Mouse (Mus musculus) layer of hippocampus, adult 9-10 months (tissue): ENCODE results near the gene Pgap2.
"Not testable (repeated sequence)": the region's sequence is repeated elsewhere in the genome, so short reads cannot be mapped to it uniquely, and the experiment has no call there.

Experiments used
- DNase-seq: peaks from one replicate; pipeline ENCODE4 v3.0.0; 2022; ENCODE audit warnings: low spot score

Pgap2 gene

DNA sequence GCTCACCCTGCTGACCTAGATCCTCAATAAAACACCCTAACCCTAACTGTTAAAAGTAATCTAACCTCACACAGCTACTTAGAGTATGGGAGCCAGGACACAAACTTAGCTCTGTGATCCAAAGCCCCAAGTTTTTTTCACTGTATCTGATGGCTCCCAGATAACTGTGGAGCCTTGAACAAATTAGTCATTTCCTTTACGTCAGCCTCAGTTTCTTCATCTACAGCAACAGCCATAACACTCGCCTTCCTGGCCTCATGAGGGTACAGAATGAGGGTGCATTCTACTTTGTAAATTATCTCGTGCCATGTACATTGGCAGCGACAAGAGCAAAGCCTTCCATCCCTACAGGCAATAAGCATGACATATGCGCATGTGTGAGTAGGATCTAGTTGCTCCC, 32.4 kb downstream of the Pgap2 start:
- DNase-seq, result no peak

DNA sequence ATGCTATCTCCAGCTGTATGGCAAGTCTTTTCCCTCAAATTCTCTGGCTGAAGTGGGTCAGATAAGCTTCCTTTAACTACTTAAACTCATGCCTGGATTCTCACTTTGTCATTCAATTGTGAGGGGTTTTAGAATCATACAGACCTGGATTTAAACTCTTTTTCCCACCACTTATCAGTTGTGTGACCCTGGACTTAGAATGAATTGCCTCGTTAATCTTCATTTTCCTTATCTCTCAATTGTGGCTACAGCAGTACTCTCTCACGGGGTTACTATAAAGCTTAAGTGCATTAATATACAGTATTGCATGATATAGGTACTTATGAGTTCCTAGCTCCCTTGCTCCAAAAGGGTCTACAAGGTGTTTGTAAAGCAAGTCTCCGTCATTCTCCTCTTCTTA, 32.9 kb downstream of the Pgap2 start:
- no peak for DNase-seq

DNA sequence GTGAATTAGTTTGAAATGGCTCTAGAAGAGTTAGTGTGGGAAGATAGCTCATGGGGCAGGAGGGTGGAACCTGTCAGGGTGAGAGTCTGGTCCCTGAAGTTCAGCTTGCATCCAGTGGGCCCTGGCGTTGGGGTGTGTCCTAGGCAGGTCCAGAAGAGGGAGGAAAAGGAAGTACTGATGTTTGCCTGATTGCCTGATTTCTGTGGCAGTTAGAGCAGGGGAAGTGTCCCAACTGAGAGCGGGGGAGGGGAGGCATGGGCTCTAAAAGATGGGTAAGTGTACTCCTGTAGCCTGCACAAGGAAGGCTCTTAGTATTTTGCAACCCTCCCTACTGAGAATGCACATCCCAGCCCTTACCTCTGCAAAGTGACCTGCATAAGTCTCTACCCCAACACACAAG, 33.9 kb downstream of the Pgap2 start:
- no peak for DNase-seq

DNA sequence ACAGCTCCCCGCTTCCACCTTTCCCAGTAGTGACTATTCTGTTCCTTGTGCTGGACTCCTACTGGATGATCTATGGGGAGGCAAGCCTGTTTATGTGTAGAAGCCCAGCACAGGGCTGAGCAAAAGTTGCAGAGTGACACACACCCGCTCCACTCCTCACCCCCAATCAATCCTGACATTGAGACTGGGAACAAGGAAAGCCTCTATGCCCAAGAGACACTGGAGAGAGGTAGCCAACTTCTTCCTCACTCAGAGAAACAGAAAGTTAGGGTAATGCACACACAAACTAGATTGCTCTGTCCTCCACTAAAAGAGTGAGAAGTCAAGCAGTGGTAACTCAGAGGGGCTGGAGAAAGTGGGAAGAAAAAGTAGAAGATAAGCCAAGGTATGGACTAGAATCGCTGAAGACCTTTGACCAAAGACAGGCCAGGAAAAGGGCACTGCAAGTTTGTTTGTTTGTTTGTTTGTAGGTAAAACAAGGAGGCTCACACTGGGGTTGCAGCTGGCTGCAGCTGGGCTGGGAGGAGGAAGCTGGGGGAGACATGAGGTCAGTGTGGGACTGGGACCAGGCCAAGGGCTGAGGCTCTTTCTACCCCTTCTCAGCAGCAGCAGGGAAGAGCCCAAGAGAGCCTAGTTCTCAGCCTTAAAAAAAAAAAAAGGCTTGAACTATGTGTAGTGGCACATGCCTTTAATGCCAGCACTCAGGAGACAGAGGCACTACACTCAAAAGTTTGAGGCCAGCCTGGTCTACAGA, 35.0 kb downstream of the Pgap2 start:
- no peak for DNase-seq

DNA sequence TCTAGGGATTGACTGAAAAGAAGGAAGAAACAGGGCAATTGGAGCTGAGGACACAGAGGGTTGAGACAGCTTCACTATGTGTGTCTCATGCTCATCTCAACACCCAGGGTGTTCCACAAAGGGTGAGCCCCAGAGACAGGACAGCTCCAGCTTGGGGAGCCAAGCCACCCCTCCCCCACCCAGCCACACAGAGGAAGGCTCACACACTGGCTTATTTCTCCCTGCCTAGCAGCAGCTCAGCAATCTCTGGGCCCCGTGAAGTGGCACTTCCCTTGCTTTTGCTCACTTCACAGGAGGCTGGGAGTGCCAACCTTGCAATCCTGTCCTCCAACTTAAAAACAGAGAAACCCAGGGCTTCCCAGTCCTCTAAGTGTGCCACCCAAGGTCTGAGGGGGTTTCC, 35.8 kb downstream of the Pgap2 start:
- no peak for DNase-seq

DNA sequence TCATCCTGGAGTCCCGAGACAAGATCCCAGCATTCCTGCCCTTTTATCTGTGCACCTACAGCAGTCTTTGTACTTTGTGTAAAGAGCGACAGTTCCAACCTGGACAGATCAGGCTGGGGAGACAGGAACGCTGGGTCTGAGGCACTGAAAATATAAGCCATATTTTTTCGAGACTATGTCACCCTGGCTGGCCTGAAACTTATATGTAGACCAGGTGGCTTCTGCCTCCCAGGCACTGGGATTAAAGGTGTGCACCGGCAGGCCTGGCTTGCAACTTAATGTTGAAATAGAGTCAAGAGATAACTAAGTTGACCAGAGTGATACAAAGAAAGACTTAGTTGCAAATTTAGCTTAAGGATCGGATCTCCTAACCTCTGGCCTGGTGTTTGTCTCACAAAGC, 36.3 kb downstream of the Pgap2 start:
- DNase-seq, result no peak

DNA sequence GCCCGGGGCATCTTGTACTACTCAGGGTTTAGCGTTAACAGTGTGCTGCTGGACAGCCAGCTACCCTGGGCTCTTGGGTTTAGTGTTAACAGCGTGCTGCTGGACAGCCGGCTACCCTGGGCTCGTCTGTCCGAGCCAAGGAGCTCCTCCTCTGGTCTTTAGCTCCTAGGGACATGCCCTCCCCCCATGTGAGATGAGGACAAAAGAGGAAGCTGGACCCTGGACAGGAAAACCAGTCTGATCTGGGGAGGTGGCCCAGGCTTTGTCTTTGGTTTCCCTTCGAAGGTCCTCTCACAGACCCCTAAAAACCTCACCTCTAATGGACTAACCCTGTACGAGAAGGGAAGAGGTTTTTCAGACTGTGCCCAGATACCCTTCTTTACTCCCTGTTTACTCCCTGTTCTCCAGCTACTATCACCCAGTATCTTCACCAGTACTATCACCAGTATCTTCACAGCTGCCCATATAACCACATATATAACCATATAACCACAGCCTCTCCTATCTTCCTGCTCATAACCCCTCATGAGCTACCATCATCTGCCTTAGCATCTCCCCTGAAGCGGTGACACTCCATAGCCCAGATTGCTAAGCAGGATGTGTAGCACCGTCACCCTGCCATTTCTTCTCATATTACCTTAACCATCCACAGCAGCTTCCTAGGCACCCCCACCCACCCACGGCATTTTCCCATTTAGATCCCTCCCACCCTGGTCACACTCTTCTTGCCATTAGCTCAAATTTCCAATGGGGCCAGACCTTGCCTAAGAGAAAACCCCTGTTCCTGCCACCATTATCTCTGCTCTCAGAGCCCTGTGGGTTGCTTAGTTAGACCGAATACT, 37.2 kb downstream of the Pgap2 start:
- DNase-seq, result no peak

DNA sequence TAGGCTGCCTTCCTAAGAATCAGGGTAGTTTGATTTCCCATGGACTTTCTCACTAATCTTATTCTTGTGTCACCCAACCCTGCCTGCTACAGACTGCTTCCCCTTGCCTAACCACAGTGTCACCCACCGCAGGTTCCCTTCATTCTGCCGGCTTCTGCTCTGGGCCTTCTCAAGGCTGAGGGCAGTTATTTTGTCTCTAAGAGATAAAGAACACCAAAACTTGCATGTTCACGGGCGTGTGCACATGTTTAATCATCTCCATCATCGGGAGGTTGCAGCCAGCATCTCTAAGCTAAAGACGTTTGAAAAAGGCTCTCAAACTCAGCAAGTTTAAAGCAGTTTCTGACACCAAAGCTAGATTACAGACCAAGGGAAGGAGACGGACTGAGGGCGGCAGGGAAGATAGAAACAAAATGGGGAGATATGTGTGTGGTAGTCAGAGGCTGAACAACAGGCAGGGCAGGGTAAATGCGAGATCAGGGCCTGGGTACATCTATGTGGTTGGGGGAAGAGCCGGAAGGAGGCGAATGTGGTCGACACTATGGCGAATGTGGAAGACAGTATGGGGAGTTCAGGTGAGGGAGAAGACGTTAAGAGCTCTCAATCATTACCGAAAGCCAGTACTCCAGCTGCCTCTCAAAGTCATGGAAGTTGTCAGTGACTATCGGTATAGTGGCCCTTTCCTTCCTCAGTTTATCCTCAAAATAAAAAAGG, 38.8 kb downstream of the Pgap2 start:
- DNase-seq, result no peak

DNA sequence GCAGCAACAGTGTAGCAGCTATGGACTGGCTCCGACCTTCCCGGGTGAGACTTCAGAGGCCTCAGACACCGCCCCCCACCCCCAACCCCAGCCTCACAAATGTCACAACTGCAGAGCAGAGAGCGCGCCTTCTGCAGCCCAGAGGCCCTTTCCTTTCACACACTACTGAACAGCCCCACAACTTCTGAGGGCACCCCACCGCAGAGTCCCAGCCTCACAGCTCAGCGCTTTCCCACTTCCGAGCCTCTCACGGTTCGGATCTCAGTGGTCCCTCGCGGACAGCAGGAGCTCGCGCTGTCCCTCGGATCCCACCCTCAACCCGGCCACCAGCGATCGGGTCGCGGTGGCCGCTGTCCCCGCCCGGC, 39.5 kb downstream of the Pgap2 start:
- no peak for DNase-seq

DNA sequence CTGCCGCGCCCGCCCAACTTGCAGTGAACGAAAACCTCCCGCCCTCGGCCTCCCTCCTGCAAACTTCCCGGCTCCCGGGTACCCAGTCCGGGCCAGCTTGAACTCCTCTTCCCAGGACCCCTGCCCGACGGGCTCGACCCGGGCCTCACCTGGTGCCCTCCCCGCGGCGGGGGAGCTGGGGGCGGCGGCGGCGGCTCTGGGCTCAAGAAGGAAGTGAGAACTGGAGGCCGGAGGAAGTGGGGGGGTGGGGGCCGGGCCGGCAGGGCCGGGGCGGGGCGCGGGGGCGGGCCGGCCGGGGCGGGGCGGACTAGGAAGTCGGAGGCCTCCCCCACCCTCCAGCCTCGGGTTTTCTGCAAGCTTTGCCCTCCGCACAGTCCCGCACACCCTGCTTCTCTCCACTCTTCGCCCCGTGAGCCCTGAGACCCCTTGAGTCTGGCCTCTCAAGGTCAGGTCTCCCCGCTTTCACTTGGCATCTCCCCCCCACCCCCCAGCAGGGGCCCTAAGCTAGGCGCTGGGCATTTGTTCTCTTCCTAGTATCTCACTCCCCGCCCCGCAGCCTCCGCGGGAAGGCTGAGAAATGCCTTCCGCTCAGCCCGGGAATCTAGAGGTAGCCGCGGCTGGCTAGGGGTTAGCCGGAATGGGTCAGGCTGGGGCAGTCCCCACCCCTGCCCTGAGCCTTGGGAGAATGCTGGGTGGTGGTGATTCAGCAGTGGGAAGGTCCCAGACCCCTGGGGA, 40.1 kb downstream of the Pgap2 start:
- no peak for DNase-seq

DNA sequence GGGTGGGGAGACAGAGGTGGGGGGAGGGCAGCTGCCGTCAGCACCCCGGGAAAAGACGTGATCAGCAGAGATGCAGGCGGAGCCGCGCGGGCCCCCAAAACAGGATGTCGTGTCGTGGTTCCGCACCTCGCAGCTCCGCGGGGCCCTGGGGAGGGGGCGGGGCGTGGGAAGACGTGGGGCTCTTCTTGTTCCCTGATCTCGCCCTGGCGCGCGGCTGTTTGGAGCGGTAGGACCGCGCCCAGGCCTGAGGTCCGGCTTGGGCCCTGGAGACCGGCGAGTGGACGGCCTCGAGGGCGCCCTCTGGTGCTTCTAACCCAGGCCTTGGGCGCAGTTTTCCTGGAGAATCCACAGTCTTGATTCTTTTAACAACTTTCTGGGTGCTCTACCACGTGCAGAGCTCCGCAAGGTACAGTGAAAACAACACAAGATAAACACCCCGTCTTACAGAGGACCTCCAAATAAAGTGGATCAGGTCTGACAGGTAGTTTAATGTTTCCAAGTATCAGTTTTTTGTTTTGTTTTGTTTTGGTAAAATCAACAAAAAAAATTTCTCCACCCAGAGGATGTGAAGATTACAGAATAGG, 40.7 kb downstream of the Pgap2 start:
- DNase-seq, result peak; percentile 66

DNA sequence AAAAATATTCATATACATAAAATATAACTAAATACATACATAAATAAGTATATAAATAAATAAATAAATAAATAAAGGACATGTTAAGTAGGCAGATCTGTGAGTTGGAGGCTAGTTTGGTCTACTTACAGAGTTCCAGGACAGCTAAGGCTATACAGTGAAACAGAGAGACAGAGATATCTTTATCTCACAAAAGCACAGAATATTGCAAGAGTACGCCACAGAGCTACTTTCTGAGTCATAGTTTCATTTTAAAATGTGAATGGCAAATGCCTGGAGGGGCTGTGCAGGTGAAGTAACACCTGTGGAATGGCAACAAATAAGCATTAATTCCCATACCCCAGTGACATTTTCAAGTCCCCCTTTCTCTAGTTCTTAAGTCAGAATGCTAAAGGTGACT, 43.6 kb downstream of the Pgap2 start:
- DNase-seq, result no peak

DNA sequence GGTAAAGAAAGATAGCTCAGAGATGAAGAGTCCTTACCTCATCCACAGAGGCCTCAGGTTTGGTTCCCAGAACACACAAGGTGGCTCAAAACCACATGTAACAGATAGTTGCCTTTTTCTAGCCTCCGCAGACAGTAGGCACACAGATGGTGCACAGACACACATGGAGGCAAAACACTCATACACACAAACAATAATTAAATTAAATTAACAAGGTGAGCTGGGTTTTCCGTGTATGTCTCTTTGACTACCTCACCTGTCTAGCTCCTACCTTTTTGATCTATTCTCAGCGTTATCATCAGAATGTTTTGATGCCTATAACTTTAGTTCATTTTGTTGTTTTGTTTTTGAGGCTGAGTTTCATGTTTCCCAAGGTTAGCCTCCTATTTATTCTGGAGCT, 45.9 kb downstream of the Pgap2 start, which contains the start of gene Rhog:
Gene Rhog, minus strand, starts transcription at position 101 of the 400 bp plus-strand sequence.
- no peak for DNase-seq

DNA sequence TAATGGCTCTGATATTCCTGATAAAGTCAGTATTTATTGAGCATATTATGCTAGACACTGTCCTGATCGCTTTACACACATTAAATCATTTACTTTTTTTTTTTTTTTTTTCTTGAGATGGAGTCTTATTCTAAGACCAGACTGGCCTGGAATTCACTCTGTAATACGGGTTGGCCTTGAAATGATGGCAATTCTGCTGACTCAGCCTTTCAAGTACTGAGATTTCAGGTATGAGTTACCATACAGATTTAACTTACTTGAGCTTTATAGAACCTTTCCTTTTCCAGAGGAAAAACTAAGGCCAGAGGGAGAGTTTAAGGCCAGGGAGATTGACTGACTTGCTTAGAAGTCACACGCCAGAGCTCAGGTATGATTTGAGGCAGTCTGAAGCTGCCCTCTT, 46.6 kb downstream of the Pgap2 start:
- no peak for DNase-seq

DNA sequence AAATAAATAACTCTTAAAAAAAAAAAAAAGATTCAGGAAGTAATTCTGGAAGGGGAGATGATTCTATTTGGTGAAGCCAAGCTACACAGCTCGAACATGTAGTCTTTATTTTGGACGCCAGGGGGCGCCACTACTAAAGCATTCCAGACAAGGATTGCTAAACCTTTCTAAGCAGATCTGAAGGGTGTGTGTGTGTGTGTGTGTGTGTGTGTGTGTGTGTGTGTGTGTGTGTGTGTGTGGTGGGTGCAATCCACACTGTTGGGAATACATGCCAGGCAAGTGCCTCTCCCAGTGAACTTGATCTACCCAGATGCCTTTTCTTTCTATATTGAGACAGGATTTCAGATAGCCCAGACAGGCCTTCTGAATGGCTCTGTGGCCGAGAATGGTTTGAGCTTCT, 48.2 kb downstream of the Pgap2 start:
- peak; percentile 65 for DNase-seq

DNA sequence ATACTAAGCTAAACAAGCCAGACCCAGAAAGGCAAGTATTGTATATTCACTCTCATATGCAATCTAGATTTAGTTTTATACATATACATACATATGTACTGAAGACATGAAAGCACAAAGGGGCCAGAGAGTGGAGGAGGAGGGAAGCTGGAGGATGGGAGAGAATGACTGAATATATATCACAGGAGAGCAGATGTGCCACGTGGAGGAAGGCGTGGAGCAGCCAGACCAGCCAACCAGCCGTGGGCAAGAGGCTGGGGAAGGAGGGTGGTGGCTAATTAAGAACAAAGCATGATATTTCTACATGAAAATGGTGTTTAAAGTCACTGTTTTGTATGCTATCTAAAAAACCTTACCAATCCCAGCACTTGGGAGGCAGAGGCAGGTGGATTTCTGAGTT, 48.7 kb downstream of the Pgap2 start:
- no peak for DNase-seq

DNA sequence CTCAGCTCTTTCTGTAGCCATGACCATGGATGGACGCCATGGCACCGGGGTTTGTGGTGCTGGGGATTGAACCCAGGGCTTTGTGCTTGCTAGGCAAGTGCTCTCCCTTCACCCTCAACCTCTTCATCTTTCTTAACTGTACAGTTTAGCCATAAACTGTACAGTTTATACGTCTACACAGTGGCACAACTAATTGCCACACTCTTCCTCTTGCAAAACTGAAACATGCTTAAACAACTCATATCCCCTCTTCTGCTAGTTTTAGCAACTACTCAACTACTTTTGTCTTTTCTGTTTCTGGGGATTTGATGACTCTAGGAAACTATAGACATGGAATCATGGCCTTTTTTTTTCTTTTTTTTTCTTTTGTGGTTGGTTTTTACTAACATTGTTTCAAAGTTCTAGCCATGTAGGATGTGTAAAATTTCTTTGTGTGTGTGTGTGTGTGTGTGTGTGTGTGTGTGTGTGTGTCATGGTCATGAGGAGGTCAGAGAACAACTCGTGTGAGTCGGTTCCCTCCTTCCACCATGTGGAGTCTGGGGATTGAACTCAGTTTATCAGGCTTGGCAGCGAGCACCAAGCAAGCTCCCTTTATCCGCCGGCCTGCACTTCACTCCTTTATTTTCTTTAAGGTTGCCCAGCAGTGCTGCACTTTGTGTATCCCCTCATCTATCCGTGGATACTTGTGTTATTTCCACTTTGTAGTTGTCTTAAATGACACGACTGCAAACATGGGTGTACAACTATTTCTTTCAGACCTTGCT, 49.9 kb downstream of the Pgap2 start:
- no peak for DNase-seq

DNA sequence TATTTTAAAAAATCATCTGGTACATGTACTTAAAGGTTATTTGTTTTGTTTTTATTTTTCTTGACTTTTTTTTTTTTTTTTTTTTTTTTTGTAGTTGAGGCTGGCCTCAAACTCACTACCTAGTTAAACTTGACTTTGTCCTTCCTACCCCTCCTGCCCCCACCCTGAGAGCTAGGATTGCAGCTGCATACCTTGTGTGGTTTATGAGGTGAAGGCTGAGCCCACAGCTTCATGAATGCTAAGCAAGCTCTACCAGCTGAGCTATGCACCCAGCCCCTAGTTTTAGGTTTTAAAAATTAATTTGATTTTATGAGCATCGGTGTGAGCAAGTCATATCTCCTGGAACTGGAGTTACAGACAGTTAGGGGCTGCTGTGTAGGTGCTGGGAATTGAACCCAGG, 50.5 kb downstream of the Pgap2 start:
- no peak for DNase-seq

DNA sequence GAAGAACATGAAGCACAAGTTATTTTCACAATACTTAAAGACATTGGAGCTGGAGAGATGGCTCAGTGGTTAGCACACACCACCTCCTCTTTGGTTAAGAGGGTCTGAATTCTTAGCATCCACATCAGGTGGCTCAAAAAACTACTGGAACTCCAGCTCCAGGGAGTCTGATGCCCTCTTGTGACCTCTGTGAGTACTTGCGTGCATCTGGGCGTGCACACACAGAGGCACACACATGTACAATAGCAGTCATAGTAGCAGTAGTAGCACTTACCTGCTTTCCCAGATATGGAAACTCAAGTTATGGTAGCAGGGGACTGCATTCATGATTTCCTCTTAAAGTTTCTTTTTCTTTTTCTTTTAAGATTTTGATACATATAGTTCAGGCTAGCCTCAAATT, 53.0 kb downstream of the Pgap2 start:
- DNase-seq, result no peak

DNA sequence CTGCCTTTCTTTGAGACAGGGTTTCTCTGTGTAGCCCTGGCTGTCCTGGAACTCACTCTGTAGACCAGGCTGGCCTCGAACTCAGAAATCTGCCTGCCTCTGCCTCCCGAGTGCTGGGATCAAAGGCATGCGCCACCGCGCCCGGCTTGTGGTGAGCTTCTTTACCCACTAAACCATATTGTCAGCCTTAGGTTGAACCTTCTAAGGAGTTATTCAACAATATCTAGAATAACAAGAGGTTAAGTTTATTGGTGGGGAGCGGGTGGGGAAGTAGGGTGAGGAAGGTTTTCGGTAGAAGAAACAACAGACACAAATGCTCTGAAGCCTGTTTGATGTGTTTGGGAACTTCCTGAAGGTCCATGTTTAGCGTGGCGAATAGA, 56.0 kb downstream of the Pgap2 start:
- not testable (repeated sequence) for DNase-seq

DNA sequence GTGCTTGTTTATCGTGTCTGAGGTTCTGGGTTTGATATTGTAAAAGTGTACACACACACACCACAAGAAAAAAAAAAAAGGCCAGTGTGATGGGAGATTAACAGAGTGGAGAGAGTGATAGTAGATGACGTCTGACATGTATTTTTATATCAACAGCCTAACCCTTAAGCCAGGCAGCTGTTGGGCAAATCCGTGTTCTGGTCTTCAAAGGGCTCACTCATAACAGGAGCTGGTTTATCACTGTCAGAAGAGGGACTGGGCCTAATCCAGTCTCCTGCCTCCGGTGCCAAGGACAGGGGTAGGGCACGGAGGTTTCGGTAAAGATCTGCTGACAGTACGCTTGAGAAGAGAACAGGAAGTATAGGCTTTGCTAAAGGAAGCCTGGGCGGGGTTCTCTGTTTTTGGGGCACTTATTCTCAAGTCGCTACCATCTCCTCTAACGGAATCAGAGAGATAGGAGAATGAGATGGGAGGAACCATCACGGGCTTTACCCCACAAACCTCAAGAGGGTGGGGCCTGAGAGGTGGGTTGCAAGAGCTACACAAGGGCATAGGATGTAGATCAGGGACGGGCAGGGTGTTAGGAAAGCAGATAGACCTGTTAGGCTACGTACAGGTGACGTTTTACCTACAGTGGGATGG, 56.5 kb downstream of the Pgap2 start:
- no peak for DNase-seq
